Mouse (Mus musculus) C3H10T1/2 (cell line): ENCODE measurements around the gene Oas2. TPM values are rescaled to one million over a fixed set of nuclear protein-coding genes. Genes with fewer than 3 reads are reported as not detected.

Experiments
- polyA plus RNA-seq, 2 experiments: library from polyadenylated mRNA; unstranded; fragments of >200 nt; fragmentation: generic; extraction: Trizol; gene quantifications; one replicate each; pipeline ENCODE4 v1.2.1; 2012; ENCODE audit warnings: missing spikeins in 2 of 2

The Oas2 gene
- under 1 TPM in 1 of 2 experiments, not detected in 1; 0.42 TPM for polyA plus RNA-seq

DNA sequence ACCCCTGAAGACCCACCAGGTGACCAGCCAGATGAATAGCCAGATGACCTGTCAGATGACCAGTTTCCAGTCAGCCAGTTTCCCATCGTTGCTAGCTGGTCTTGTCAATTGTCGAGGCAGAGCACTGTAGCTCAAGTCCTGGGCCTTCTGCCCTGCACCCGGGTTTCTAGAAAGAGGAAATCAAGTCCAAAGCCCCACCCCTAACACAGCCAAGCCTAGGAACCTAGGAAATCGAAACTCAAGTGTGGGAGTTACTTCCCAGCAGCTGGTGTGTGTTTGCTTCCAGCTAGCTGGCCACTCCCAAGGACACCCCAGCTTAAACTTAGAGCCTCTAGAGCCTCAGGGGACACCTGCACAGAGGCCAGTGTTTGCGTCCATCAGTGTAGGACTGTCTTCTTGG, at the start of gene Oas2:
TSS of gene Oas2 (minus strand) at position 166 of the 400 bp plus-strand sequence.

DNA sequence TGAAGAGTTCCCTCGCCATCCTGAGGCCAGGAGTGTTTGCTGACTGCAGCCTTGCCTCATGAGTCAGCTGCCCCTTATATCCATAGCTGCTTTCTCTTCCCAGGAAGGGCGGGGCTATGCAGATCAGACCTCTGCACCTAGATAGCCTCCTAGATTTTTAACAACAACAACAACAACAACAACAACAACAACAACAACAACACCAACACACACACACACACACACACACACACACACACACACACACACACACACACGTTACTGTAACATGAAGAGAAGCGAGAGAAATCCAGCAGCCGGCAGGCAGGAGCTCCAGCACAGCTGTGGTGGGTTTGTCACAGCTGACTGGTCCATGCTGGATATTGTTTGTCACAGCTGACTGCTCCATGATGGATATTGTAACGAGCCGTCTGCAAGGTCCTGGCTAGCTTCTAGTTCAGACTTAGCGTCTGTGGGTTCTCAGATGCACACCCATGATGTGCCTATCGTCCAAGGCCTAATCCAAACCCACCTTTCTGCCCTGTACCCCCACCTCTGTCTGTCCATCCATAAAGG, 45.9 kb upstream of the Oas2 start, which contains the start of gene Oas1e:
TSS of gene Oas1e (minus strand) at position 51 of the 555 bp plus-strand sequence.

DNA sequence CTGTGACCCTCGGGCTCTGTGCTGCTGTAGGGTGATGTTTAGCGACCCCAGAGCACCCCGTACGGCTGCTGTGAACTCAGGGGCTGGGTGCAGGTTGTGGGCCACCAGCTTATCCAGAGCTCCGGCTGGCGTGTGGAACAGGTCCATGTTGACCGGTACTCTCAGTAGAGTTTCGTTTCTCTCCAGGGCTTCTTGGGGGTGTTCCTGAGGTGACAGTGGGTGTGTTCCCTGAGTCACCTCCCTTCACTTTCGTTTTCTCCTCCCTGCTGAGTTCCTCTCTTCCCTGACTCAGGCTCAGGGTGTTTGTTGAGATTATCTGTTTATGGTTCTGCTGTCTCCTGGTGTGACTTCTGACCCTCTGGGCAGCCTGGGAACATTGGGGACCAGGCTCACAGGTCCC, 27.8 kb upstream of the Oas2 start, which contains the start of gene Oas3:
TSS of gene Oas3 (minus strand) at position 184 of the 400 bp plus-strand sequence.

DNA sequence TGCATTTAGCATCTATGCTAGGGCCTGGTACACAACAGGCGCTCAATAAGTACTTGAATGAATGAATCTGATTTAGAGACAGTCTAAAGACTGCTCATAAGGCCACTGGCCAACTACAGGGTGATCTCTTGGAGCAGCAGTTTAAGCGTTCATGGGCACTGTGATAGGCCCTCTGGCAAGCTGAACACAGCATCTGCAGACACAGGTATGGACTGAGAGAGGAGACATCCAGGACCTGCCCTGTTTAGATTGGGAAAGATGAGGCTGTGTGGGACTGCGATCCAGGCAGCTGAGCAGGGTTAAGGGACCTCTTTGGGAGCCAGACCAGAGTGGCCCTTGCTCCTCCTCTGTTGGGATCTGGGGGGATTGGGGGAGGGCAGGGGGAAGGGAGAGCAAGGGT, 37.8 kb downstream of the Oas2 start, which contains the start of gene Dtx1:
TSS of gene Dtx1 (minus strand) at position 101 of the 400 bp plus-strand sequence.

Other genes starting within 250 kb of the Oas2 start
- 10 to 100 TPM; 25.3 to 56.1 TPM for gene Plbd2, start 246.2 kb downstream of the Oas2 start, polyA plus RNA-seq
- 1 to 10 TPM; 1.3 to 5.9 TPM for gene Slc8b1, start 238.7 kb downstream of the Oas2 start, polyA plus RNA-seq
- 10 to 100 TPM in 1 of 2 experiments, 1 to 10 TPM in 1; 2.7 to 10.9 TPM for gene Tpcn1, start 161.2 kb downstream of the Oas2 start, polyA plus RNA-seq
- gene Iqcd, start 160.8 kb downstream of the Oas2 start, polyA plus RNA-seq = 1 to 10 TPM in 1 of 2 experiments, under 1 TPM in 1; 0.16 to 1.7 TPM
- gene Rita1, start 137.3 kb downstream of the Oas2 start, polyA plus RNA-seq = 10 to 100 TPM in 1 of 2 experiments, 1 to 10 TPM in 1; 9.0 to 11.5 TPM
- 10 to 100 TPM; 29.1 to 39.7 TPM for gene Ddx54, start 137.1 kb downstream of the Oas2 start, polyA plus RNA-seq
- not detected for gene Cfap73, start 115.6 kb downstream of the Oas2 start, polyA plus RNA-seq
- gene Rasal1, start 101.0 kb downstream of the Oas2 start, polyA plus RNA-seq = under 1 TPM in 1 of 2 experiments, not detected in 1; 0.06 TPM
- under 1 TPM in 1 of 2 experiments, not detected in 1; 0.11 TPM for gene Dtx1, start 37.9 kb downstream of the Oas2 start, polyA plus RNA-seq
- gene Oas3, start 27.8 kb upstream of the Oas2 start, polyA plus RNA-seq = not detected
- not detected for gene Oas1e, start 45.7 kb upstream of the Oas2 start, polyA plus RNA-seq
- gene Oas1c, start 62.7 kb upstream of the Oas2 start, polyA plus RNA-seq = 1 to 10 TPM in 1 of 2 experiments, under 1 TPM in 1; 0.08 to 2.2 TPM
- under 1 TPM in 1 of 2 experiments, not detected in 1; 0.08 TPM for gene Oas1f, start 97.5 kb upstream of the Oas2 start, polyA plus RNA-seq
- not detected for gene Oas1h, start 111.6 kb upstream of the Oas2 start, polyA plus RNA-seq
- under 1 TPM in 1 of 2 experiments, not detected in 1; 0.12 TPM for gene Oas1g, start 137.8 kb upstream of the Oas2 start, polyA plus RNA-seq
- under 1 TPM; 0.02 to 0.58 TPM for gene Oas1a, start 157.7 kb upstream of the Oas2 start, polyA plus RNA-seq
- not detected for gene Oas1d, start 164.7 kb upstream of the Oas2 start, polyA plus RNA-seq